Mouse (Mus musculus) thymus, adult 18-20 months (tissue): ENCODE results near the gene Tln2.

ENCODE experiments used
- DNase-seq, 2 experiments: peaks; one replicate each; pipeline ENCODE4 v3.0.0; 2022; ENCODE audit warnings: mixed read lengths in 2 of 2

Tln2 gene

GRCm38 (mm10) chr9:67267276-67267990 lies 292.1 kb downstream of the Tln2 start:
- DNase-seq: no peak

GRCm38 (mm10) chr9:67265513-67265912 lies 294.0 kb downstream of the Tln2 start:
- DNase-seq: no peak

- no peak for DNase-seq
Observed at GRCm38 (mm10) chr9:67264896-67265295, 294.6 kb downstream of the Tln2 start.

- DNase-seq: no peak
Observed at GRCm38 (mm10) chr9:67260835-67261599, 298.5 kb downstream of the Tln2 start.

- no peak for DNase-seq
Observed at GRCm38 (mm10) chr9:67250141-67250540, 309.4 kb downstream of the Tln2 start.

GRCm38 (mm10) chr9:67247365-67247950 lies 312.0 kb downstream of the Tln2 start:
- no peak for DNase-seq

GRCm38 (mm10) chr9:67245265-67245664 lies 314.2 kb downstream of the Tln2 start:
- no peak for DNase-seq

- no peak for DNase-seq
Observed at GRCm38 (mm10) chr9:67241683-67242082, 317.8 kb downstream of the Tln2 start.

- DNase-seq: no peak
Observed at GRCm38 (mm10) chr9:67240456-67240855, 319.0 kb downstream of the Tln2 start.

- no peak for DNase-seq
Observed at GRCm38 (mm10) chr9:67236987-67237386, 322.5 kb downstream of the Tln2 start.

- DNase-seq: no peak
Observed at GRCm38 (mm10) chr9:67235441-67236217, 323.9 kb downstream of the Tln2 start.

- DNase-seq: no peak
Observed at GRCm38 (mm10) chr9:67229033-67229432, 330.5 kb downstream of the Tln2 start.

GRCm38 (mm10) chr9:67220388-67220787 lies 339.1 kb downstream of the Tln2 start:
- DNase-seq: no peak

- no peak for DNase-seq
Observed at GRCm38 (mm10) chr9:67218001-67218400, 341.5 kb downstream of the Tln2 start.

GRCm38 (mm10) chr9:67214191-67214985 lies 345.1 kb downstream of the Tln2 start:
- no peak for DNase-seq

- DNase-seq: no peak
Observed at GRCm38 (mm10) chr9:67213275-67213674, 346.2 kb downstream of the Tln2 start.

- no peak for DNase-seq
Observed at GRCm38 (mm10) chr9:67211220-67211619, 348.3 kb downstream of the Tln2 start.

- no peak for DNase-seq
Observed at GRCm38 (mm10) chr9:67209451-67209850, 350.1 kb downstream of the Tln2 start.

GRCm38 (mm10) chr9:67208420-67208819 lies 351.1 kb downstream of the Tln2 start:
- no peak for DNase-seq

- DNase-seq: no peak
Observed at GRCm38 (mm10) chr9:67205175-67205574, 354.3 kb downstream of the Tln2 start.

- DNase-seq: no peak
Observed at GRCm38 (mm10) chr9:67196609-67197008, 362.9 kb downstream of the Tln2 start.

- no peak for DNase-seq
Observed at GRCm38 (mm10) chr9:67195306-67195705, 364.2 kb downstream of the Tln2 start.
